Mouse (Mus musculus): ENCODE results near the gene Zfp768.

- TF ChIP-seq POLR2A (IDR thresholded peaks at IDR 0.05; ENCODE audit: low read depth, low read length) (no peak), CTCF (IDR thresholded peaks at IDR 0.05; ENCODE audit: borderline replicate concordance, insufficient read depth, low read length) (no peak)
Observed at GRCm38 (mm10) chr7:127378310-127378921, 33.0 kb upstream of the Zfp768 start.

Data from embryonic fibroblast, embryonic 13.5 days (primary cell).